Mouse (Mus musculus): ENCODE measurements around the gene Pip4p1.
"Not testable (repeated sequence)": the region's sequence is repeated elsewhere in the genome, so short reads cannot be mapped to it uniquely, and the experiment has no call there.

DNA sequence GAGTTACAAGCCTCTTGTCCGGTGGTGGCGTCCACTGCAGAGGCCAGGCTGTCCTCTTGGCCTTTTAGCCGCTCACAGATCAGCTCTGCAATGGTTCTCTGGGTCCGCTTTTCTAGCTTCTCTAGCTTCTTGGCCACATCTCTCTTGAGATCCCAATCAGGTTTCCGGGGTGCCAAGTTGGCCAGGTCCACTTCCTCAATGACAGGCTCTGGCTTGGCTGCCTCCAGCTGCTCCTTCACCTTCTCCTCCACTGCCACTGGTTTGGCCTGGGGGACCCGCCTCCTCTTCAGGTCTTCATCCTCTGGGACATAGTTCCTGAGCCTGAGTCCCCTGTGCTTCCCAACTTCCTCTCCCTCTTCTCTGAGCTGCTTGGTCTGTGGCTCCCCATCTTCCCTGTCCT, 47.8 kb upstream of the Pip4p1 start:
- not testable (repeated sequence) for TF ChIP-seq ZNF384 (IDR thresholded peaks at IDR 0.05; ENCODE audit: low read depth, low read length); MAFK (IDR thresholded peaks at IDR 0.05; ENCODE audit: insufficient read depth, low read depth, low read length); HCFC1 (IDR thresholded peaks at IDR 0.05; ENCODE audit: borderline replicate concordance, insufficient read depth, low read length)
